Mouse (Mus musculus): Measurements from ENCODE around the gene Kcnip1.

DNA sequence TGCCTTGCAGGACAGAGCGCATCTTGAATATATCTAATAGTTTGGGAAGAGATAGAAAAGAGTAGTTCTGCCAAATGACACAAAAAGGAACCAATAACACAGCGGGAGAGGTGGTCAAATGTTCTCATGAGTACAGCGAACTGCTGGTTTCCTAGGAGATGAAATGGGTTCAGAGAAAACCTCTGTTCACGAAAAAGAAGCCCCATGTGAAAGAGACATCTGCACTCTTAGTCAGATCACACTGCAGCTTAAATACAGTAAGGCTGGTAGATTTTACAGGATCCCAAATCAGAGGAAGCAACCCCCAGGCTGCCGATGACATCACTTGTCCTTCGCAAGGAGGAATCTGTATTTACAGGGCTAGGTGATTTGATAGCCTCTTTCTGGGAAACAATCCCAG, 126.2 kb downstream of the Kcnip1 start:
- TF ChIP-seq CTCF (IDR thresholded peaks at IDR 0.05; ENCODE audit: insufficient read depth, low read depth, low read length): no peak
- no peak for TF ChIP-seq POLR2A (IDR thresholded peaks at IDR 0.05; ENCODE audit: insufficient read depth, low read depth, low read length)
